Mouse (Mus musculus) heart, postnatal 4 days (tissue): ENCODE data around the gene Shld2. TPM values are rescaled to one million over a fixed set of nuclear protein-coding genes. Genes with fewer than 3 reads are reported as not detected.
"Not testable (repeated sequence)": the region's sequence is repeated elsewhere in the genome, so short reads cannot be mapped to it uniquely, and the experiment has no call there.

Experiments used
- DNase-seq: peaks from one replicate; pipeline ENCODE4 v3.0.0; 2021
- total RNA-seq, 2 experiments: library from RNA; stranded (reverse); gene quantifications; 2 replicates each; pipeline ENCODE4 v1.2.3; 2021

The Shld2 gene
- total RNA-seq, 2 experiments from 2014 or later = 9.0 to 9.4 TPM

GRCm38 (mm10) chr14:34280798-34281197, 29.5 kb downstream of the Shld2 start:
- no peak for DNase-seq

- no peak for DNase-seq
Measured at GRCm38 (mm10) chr14:34279726-34280125, 30.6 kb downstream of the Shld2 start.

GRCm38 (mm10) chr14:34275225-34275624, 35.1 kb downstream of the Shld2 start:
- no peak for DNase-seq

GRCm38 (mm10) chr14:34274141-34274540, 36.2 kb downstream of the Shld2 start:
- no peak for DNase-seq

- no peak for DNase-seq
Measured at GRCm38 (mm10) chr14:34273280-34273679, 37.0 kb downstream of the Shld2 start.

- DNase-seq = no peak
Measured at GRCm38 (mm10) chr14:34268046-34268445, 42.2 kb downstream of the Shld2 start.

GRCm38 (mm10) chr14:34258525-34258924, 51.8 kb downstream of the Shld2 start:
- DNase-seq = not testable (repeated sequence)

GRCm38 (mm10) chr14:34253261-34253660, 57.0 kb downstream of the Shld2 start:
- no peak for DNase-seq

- no peak for DNase-seq
Measured at GRCm38 (mm10) chr14:34252470-34253145, 57.7 kb downstream of the Shld2 start.

- DNase-seq = no peak
Measured at GRCm38 (mm10) chr14:34240676-34241075, 69.6 kb downstream of the Shld2 start.

- DNase-seq = no peak
Measured at GRCm38 (mm10) chr14:34240263-34240662, 70.0 kb downstream of the Shld2 start.

- peak; percentile 72 for DNase-seq
Measured at GRCm38 (mm10) chr14:34234630-34235380, 75.5 kb downstream of the Shld2 start.

- no peak for DNase-seq
Measured at GRCm38 (mm10) chr14:34233846-34234245, 76.4 kb downstream of the Shld2 start.

- no peak for DNase-seq
Measured at GRCm38 (mm10) chr14:34232866-34233680, 77.2 kb downstream of the Shld2 start.

GRCm38 (mm10) chr14:34232340-34232739, 78.0 kb downstream of the Shld2 start:
- DNase-seq = no peak

- peak; percentile 29 for DNase-seq
Measured at GRCm38 (mm10) chr14:34228830-34229506, 81.3 kb downstream of the Shld2 start.

GRCm38 (mm10) chr14:34227981-34228380, 82.3 kb downstream of the Shld2 start:
- no peak for DNase-seq

- DNase-seq = no peak
Measured at GRCm38 (mm10) chr14:34226566-34226965, 83.7 kb downstream of the Shld2 start.

- DNase-seq = no peak
Measured at GRCm38 (mm10) chr14:34225986-34226385, 84.3 kb downstream of the Shld2 start.

GRCm38 (mm10) chr14:34223362-34223898, 86.9 kb downstream of the Shld2 start:
- DNase-seq = no peak

- no peak for DNase-seq
Measured at GRCm38 (mm10) chr14:34221416-34222077, 88.7 kb downstream of the Shld2 start.

GRCm38 (mm10) chr14:34220426-34220825, 89.9 kb downstream of the Shld2 start:
- DNase-seq = no peak
